Mouse (Mus musculus): Measurements from ENCODE around the gene Nop14.

DNA sequence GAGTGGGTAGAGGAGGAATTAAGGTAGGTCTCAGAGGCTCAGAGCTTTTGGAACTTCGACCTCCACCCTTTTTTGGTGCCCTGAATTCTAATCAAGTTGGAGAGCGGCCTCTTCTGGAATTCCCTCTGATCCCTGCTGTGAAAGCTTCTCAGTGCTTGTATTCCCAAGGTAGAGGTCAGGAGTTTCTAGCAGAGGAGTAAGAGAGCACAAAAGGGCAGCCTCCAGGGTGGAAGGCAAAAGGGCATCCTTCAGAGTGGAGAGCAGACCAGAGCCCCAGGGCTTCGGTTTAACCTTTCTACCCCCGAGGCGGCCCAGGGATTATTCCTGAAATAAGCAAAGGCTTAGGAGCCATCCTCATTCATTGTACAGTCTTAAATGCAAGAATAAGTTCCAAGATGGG lies 69.9 kb downstream of the Nop14 start:
- TF ChIP-seq CTCF (IDR thresholded peaks at IDR 0.05; ENCODE audit: low read depth, low read length) (no peak), GATA1 (IDR thresholded peaks at IDR 0.05; ENCODE audit: borderline replicate concordance, low read length) (no peak), POLR2AphosphoS5 (IDR thresholded peaks at IDR 0.05; ENCODE audit: insufficient replicate concordance, low read depth, low read length) (no peak)
